Mouse (Mus musculus): Measurements from ENCODE around the gene Hrh2. TPM values are rescaled to one million over a fixed set of nuclear protein-coding genes. Genes with fewer than 3 reads are reported as not detected.

The Hrh2 gene
- polyA plus RNA-seq, 1 experiment from 2014 or later, result 0.28 TPM

- ATAC-seq (ENCODE audit: insufficient read depth, low FRiP score), result no peak
- Histone ChIP-seq H3K27ac (ENCODE audit: low read length) (no peak overlapping the region), H3K27me3 (ENCODE audit: control insufficient read depth, insufficient read depth, low read length) (no peaks in the 10 kb centered on the region), H3K4me3 (replicated peaks; ENCODE audit: low read length) (no peak overlapping the region), H3K4me2 (ENCODE audit: low read depth, low read length) (no peak overlapping the region), H3K9me3 (replicated peaks; ENCODE audit: control insufficient read depth, low read length) (no peaks in the 10 kb centered on the region), H3K9ac (ENCODE audit: low read length) (no peak overlapping the region), H3K36me3 (ENCODE audit: control insufficient read depth, insufficient read depth, low read length) (no peaks in the 10 kb centered on the region), H3K4me1 (ENCODE audit: control insufficient read depth, insufficient read depth, low read length) (no peaks in the 10 kb centered on the region)
- 70% methylated on average over 1 of the region's 1 CpGs for WGBS
Measured at GRCm38 (mm10) chr13:54218341-54218740, 26.4 kb downstream of the Hrh2 start.

- no peaks in the 10 kb centered on the region for H3K27me3 ChIP-seq (ENCODE audit: control insufficient read depth, insufficient read depth, low read length)
- no peak overlapping the region for H3K4me2 ChIP-seq (ENCODE audit: low read depth, low read length)
- no peak overlapping the region for H3K27ac ChIP-seq (ENCODE audit: low read length)
- no peak overlapping the region for H3K4me3 ChIP-seq (replicated peaks; ENCODE audit: low read length)
- H3K9ac ChIP-seq (ENCODE audit: low read length), result no peak overlapping the region
- ATAC-seq (ENCODE audit: insufficient read depth, low FRiP score), result no peak
- H3K4me1 ChIP-seq (ENCODE audit: control insufficient read depth, insufficient read depth, low read length), result no peaks in the 10 kb centered on the region
- H3K9me3 ChIP-seq (replicated peaks; ENCODE audit: control insufficient read depth, low read length), result no peaks in the 10 kb centered on the region
- no peaks in the 10 kb centered on the region for H3K36me3 ChIP-seq (ENCODE audit: control insufficient read depth, insufficient read depth, low read length)
- 78% methylated on average over 4 of the region's 4 CpGs for WGBS
Measured at GRCm38 (mm10) chr13:54221631-54222179, 29.8 kb downstream of the Hrh2 start.

GRCm38 (mm10) chr13:54222921-54223769 lies 31.2 kb downstream of the Hrh2 start:
- H3K36me3 ChIP-seq (ENCODE audit: control insufficient read depth, insufficient read depth, low read length), result no peaks in the 10 kb centered on the region
- no peaks in the 10 kb centered on the region for H3K27me3 ChIP-seq (ENCODE audit: control insufficient read depth, insufficient read depth, low read length)
- H3K9ac ChIP-seq (ENCODE audit: low read length), result no peak overlapping the region
- H3K4me3 ChIP-seq (replicated peaks; ENCODE audit: low read length), result no peak overlapping the region
- 59% methylated on average over 13 of the region's 13 CpGs for whole genome bisulfite sequencing
- H3K27ac ChIP-seq (ENCODE audit: low read length), result no peak overlapping the region
- H3K4me2 ChIP-seq (ENCODE audit: low read depth, low read length), result no peak overlapping the region
- no peaks in the 10 kb centered on the region for H3K9me3 ChIP-seq (replicated peaks; ENCODE audit: control insufficient read depth, low read length)
- ATAC-seq (ENCODE audit: insufficient read depth, low FRiP score), result no peak
- H3K4me1 ChIP-seq (ENCODE audit: control insufficient read depth, insufficient read depth, low read length), result no peaks in the 10 kb centered on the region

GRCm38 (mm10) chr13:54227916-54228483 lies 36.1 kb downstream of the Hrh2 start:
- Histone ChIP-seq H3K27me3 (ENCODE audit: control insufficient read depth, insufficient read depth, low read length) (no peaks in the 10 kb centered on the region), H3K4me1 (ENCODE audit: control insufficient read depth, insufficient read depth, low read length) (no peaks in the 10 kb centered on the region), H3K27ac (ENCODE audit: low read length) (no peak overlapping the region), H3K4me2 (ENCODE audit: low read depth, low read length) (no peak overlapping the region), H3K9me3 (replicated peaks; ENCODE audit: control insufficient read depth, low read length) (no peaks in the 10 kb centered on the region), H3K4me3 (replicated peaks; ENCODE audit: low read length) (no peak overlapping the region), H3K9ac (ENCODE audit: low read length) (no peak overlapping the region), H3K36me3 (ENCODE audit: control insufficient read depth, insufficient read depth, low read length) (no peaks in the 10 kb centered on the region)
- peak; percentile 29; the same call in 1 of the 2 replicates for ATAC-seq (ENCODE audit: insufficient read depth, low FRiP score)
- WGBS, result 20% methylated on average over 13 of the region's 13 CpGs

GRCm38 (mm10) chr13:54230081-54230480 lies 38.2 kb downstream of the Hrh2 start:
- Histone ChIP-seq H3K9me3 (replicated peaks; ENCODE audit: control insufficient read depth, low read length) (no peaks in the 10 kb centered on the region), H3K9ac (ENCODE audit: low read length) (no peak overlapping the region), H3K4me1 (ENCODE audit: control insufficient read depth, insufficient read depth, low read length) (no peaks in the 10 kb centered on the region), H3K36me3 (ENCODE audit: control insufficient read depth, insufficient read depth, low read length) (no peaks in the 10 kb centered on the region), H3K27me3 (ENCODE audit: control insufficient read depth, insufficient read depth, low read length) (no peaks in the 10 kb centered on the region), H3K4me3 (replicated peaks; ENCODE audit: low read length) (no peak overlapping the region), H3K4me2 (ENCODE audit: low read depth, low read length) (no peak overlapping the region), H3K27ac (ENCODE audit: low read length) (no peak overlapping the region)
- WGBS, result 51% methylated on average over 6 of the region's 6 CpGs
- ATAC-seq (ENCODE audit: insufficient read depth, low FRiP score), result no peak

- no peaks in the 10 kb centered on the region for H3K9me3 ChIP-seq (replicated peaks; ENCODE audit: control insufficient read depth, low read length)
- no peak overlapping the region for H3K27ac ChIP-seq (ENCODE audit: low read length)
- ATAC-seq (ENCODE audit: insufficient read depth, low FRiP score), result no peak; the same call in 1 of the 2 replicates
- no peak overlapping the region for H3K9ac ChIP-seq (ENCODE audit: low read length)
- no peak overlapping the region for H3K4me2 ChIP-seq (ENCODE audit: low read depth, low read length)
- H3K4me1 ChIP-seq (ENCODE audit: control insufficient read depth, insufficient read depth, low read length), result no peaks in the 10 kb centered on the region
- H3K36me3 ChIP-seq (ENCODE audit: control insufficient read depth, insufficient read depth, low read length), result no peaks in the 10 kb centered on the region
- H3K4me3 ChIP-seq (replicated peaks; ENCODE audit: low read length), result no peak overlapping the region
- no peaks in the 10 kb centered on the region for H3K27me3 ChIP-seq (ENCODE audit: control insufficient read depth, insufficient read depth, low read length)
- WGBS, result 44% methylated on average over 10 of the region's 10 CpGs
Measured at GRCm38 (mm10) chr13:54231868-54232267, 39.9 kb downstream of the Hrh2 start.

GRCm38 (mm10) chr13:54237512-54237911 lies 45.6 kb downstream of the Hrh2 start:
- H3K27ac ChIP-seq (ENCODE audit: low read length), result no peak overlapping the region
- H3K4me2 ChIP-seq (ENCODE audit: low read depth, low read length), result no peak overlapping the region
- H3K36me3 ChIP-seq (ENCODE audit: control insufficient read depth, insufficient read depth, low read length), result no peaks in the 10 kb centered on the region
- no peak overlapping the region for H3K9ac ChIP-seq (ENCODE audit: low read length)
- no peak overlapping the region for H3K4me3 ChIP-seq (replicated peaks; ENCODE audit: low read length)
- no peaks in the 10 kb centered on the region for H3K9me3 ChIP-seq (replicated peaks; ENCODE audit: control insufficient read depth, low read length)
- H3K4me1 ChIP-seq (ENCODE audit: control insufficient read depth, insufficient read depth, low read length), result peaks cover 8% of the 10 kb centered on the region
- WGBS, result 66% methylated on average over 6 of the region's 6 CpGs
- H3K27me3 ChIP-seq (ENCODE audit: control insufficient read depth, insufficient read depth, low read length), result no peaks in the 10 kb centered on the region
- no peak for ATAC-seq (ENCODE audit: insufficient read depth, low FRiP score)

GRCm38 (mm10) chr13:54238585-54239323 lies 46.8 kb downstream of the Hrh2 start:
- H3K36me3 ChIP-seq (ENCODE audit: control insufficient read depth, insufficient read depth, low read length), result no peaks in the 10 kb centered on the region
- no peaks in the 10 kb centered on the region for H3K27me3 ChIP-seq (ENCODE audit: control insufficient read depth, insufficient read depth, low read length)
- H3K9ac ChIP-seq (ENCODE audit: low read length), result no peak overlapping the region
- H3K4me2 ChIP-seq (ENCODE audit: low read depth, low read length), result no peak overlapping the region; the same call in 1 of the 2 replicates
- no peak overlapping the region for H3K4me3 ChIP-seq (replicated peaks; ENCODE audit: low read length)
- H3K9me3 ChIP-seq (replicated peaks; ENCODE audit: control insufficient read depth, low read length), result no peaks in the 10 kb centered on the region
- H3K4me1 ChIP-seq (ENCODE audit: control insufficient read depth, insufficient read depth, low read length), result peaks cover 8% of the 10 kb centered on the region
- WGBS, result 25% methylated on average over 14 of the region's 14 CpGs
- H3K27ac ChIP-seq (ENCODE audit: low read length), result no peak overlapping the region
- no peak for ATAC-seq (ENCODE audit: insufficient read depth, low FRiP score)

GRCm38 (mm10) chr13:54242380-54242779 lies 50.5 kb downstream of the Hrh2 start:
- no peak overlapping the region for H3K4me2 ChIP-seq (ENCODE audit: low read depth, low read length)
- no peak for ATAC-seq (ENCODE audit: insufficient read depth, low FRiP score)
- no peak overlapping the region for H3K4me3 ChIP-seq (replicated peaks; ENCODE audit: low read length)
- peaks cover 8% of the 10 kb centered on the region for H3K4me1 ChIP-seq (ENCODE audit: control insufficient read depth, insufficient read depth, low read length)
- H3K9me3 ChIP-seq (replicated peaks; ENCODE audit: control insufficient read depth, low read length), result no peaks in the 10 kb centered on the region
- no peak overlapping the region for H3K9ac ChIP-seq (ENCODE audit: low read length)
- H3K36me3 ChIP-seq (ENCODE audit: control insufficient read depth, insufficient read depth, low read length), result no peaks in the 10 kb centered on the region
- H3K27ac ChIP-seq (ENCODE audit: low read length), result no peak overlapping the region
- WGBS, result 52% methylated on average over 5 of the region's 5 CpGs
- no peaks in the 10 kb centered on the region for H3K27me3 ChIP-seq (ENCODE audit: control insufficient read depth, insufficient read depth, low read length)

All from stomach, embryonic 16.5 days (tissue).